Mouse (Mus musculus) layer of hippocampus, postnatal 36 days (tissue): ENCODE data around the gene Rbfox3. TPM values are rescaled to one million over a fixed set of nuclear protein-coding genes. Genes with fewer than 3 reads are reported as not detected.
A peak's percentile ranks its signal among the peaks of the same experiment; 100 is the strongest.
"Not testable (repeated sequence)": the region's sequence is repeated elsewhere in the genome, so short reads cannot be mapped to it uniquely, and the experiment has no call there.

Source experiments
- DNase-seq, 2 experiments: peaks; one replicate each; pipeline ENCODE4 v3.0.0; 2022
- total RNA-seq, 2 experiments: library from RNA; stranded (reverse); gene quantifications; 2 replicates each; pipeline ENCODE4 v1.2.3; 2021

The Rbfox3 gene
- total RNA-seq, 2 experiments from 2014 or later, result 266 to 269 TPM

DNA sequence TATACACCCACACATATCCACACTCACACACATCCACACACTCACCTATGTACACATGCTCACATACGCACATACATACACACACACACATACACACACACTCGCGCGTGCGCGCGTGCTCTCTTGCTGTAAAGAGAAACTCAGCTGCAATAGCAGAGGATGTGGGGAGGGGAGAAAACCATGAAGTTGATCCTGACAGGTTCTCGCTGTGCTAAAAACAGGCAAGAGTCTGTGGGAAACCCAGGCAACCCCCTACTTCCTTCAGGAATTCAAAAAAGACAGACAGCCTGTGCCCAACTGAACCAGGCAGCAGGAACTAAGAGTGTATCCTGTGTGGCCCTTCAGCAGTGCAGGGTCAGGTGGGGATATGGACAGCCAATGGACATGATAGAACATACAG lies 92.9 kb downstream of the Rbfox3 start:
- no peak for DNase-seq

- DNase-seq, result peak in 1 of 2 experiments; percentile 60
Measured at GRCm38 (mm10) chr11:118815118-118815517, 96.3 kb downstream of the Rbfox3 start.

- DNase-seq, result peak in 1 of 2 experiments; percentile 45
Measured at GRCm38 (mm10) chr11:118813942-118814341, 97.5 kb downstream of the Rbfox3 start.

- DNase-seq, result no peak
Measured at GRCm38 (mm10) chr11:118811404-118811803, 100.0 kb downstream of the Rbfox3 start.

- DNase-seq, result no peak
Measured at GRCm38 (mm10) chr11:118807511-118807910, 103.9 kb downstream of the Rbfox3 start.

DNA sequence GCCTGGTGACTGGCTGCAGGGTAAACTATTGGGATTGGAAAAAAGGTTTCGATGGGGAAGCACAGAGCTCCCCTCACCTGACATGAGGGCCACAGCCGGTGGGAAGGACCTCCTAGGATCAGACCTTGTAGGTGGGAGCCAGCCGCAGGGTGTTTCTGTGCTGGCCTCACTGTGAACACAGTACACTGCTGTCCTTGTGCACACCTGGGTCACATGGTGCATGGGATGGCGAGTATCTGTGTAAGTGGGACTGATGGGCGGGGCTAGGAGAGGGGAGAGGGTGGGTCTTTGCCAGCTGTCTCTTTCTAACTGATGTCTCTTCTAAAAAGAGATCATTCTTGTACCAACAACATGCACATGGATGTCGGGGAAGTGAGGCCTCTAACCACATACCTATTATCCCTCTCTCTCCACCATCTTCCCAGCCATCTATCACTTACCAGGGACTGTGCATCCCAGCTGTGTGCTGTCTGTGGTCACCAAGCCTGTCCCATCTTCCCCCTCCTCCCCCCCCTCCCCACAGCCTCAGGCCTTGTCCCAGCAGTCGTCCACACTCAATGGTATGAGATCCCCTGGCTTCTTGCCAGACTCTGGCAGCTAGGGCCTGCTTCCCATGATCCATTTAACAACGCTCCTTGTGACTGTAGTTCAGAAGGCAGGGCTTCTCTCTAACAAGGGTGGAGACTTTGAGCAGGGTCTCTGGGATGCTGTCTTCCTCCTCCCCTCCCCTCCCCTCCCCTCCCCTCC lies 116.4 kb downstream of the Rbfox3 start:
- DNase-seq, result no peak

- DNase-seq, result peak; percentile 83 to 84
Measured at GRCm38 (mm10) chr11:118793639-118794021, 117.8 kb downstream of the Rbfox3 start.

- DNase-seq, result no peak
Measured at GRCm38 (mm10) chr11:118792916-118793638, 118.3 kb downstream of the Rbfox3 start.

DNA sequence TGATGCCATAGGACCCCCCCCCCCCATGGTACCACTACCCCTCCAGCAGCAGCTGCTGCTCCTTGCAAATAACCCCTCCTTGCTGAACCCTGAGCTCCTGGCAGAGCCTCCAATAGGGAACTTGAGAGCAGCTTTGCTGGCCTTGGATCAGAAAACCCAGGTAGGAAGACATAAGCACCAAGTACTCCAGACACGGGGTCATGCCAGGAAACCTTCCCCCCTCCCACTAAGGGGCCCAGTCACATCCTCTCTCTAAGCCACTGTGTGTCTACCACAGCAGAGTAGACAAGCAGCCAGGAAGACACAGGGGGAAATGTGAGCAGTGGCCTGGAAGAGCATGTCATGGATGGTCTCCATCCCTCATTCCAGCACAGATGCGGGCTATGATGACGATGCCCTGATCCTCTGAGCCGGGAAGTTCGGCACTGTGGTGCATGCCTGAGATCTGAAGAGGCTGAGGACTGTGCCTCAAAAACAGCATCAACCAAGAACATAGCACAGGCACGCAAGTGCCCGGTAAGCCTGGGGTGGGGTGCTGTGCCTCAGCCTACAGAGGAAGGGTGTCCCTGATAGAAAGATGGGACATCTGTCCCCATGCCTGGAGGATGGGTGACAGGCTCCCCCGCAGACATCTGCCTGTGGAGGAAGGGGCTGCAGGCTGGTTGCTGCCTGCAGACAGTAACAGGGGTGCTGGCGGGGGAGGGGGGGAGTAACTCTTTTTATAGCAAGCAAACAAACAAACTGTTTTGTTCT lies 119.1 kb downstream of the Rbfox3 start:
- DNase-seq, result peak; percentile 71 to 83

DNA sequence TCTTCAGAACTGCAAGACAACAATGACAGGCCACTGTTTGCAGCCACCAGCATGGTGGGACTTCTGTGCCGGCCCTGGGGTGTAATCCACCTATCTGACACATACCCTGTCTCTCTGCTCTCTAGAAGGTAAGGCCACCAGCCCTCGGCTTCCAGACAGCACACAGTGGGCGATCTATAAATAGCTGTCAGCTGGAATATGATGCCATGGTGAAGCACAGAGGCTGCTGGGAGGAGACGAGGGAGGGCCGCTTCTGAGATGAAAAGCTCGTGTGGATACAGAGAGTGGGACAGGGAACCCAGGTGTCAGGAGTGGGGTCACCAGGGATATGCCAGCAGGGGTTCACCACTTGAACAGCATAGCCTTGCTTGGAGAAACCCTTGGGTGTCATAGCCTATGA lies 120.0 kb downstream of the Rbfox3 start:
- no peak for DNase-seq

DNA sequence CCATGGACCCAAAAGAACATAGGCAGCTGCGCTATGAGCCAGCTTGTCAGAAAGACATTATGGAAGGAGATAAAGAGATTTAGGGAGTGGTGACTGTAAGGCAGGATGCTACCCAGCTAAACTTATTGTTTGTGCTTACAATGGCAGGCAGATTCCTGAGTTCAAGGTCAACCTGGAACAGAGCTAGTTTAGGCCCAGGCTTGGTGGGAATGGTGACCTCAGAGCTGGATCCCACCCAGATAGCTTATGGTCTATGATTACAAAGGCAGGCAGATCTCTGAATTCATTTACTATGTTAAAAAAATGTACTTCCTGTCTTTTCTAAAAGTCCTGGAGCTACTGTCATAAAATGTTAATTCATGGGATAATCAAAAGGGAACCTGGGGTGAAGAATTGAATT lies 123.3 kb downstream of the Rbfox3 start:
- no peak for DNase-seq

DNA sequence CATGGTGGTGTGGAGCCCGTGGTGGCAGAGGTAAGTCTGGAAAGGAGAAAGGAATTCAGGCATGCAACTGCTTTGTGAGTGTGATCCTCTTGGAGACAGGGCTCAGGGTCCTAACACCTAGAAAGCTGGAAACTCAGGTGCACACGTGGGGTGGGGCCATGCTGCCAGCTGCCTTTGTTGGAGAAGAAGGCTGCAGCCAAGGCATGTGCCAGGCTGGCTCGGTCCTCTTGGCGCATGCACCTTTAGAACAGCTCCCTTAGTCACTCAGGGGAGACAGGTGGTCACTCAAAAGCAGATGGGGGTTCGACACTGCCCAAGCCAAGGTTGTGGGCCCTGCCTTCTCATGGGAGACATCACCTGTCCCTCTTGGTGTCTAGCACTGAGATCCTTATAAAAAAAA lies 128.7 kb downstream of the Rbfox3 start:
- DNase-seq, result no peak

- DNase-seq, result no peak
Measured at GRCm38 (mm10) chr11:118775753-118776152, 135.6 kb downstream of the Rbfox3 start.

DNA sequence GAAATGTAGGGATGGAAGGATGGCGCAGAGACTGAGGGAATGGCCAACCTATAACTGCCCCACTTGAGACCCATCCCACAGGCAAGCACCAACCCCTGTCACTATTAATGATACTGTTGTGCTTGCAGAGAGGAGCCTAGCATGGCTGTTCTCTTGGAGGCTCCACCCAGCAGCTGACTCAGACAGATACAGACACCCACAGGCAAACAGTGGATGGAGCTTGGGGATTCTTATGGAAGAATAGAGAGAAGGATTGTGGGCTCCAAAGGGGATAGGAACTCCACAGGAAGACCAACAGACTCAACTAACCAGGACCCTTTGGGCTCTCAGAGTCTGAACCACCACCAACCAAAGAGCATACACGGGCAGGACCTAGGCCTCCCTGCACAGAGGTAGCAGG lies 136.6 kb downstream of the Rbfox3 start:
- DNase-seq, result not testable (repeated sequence)

GRCm38 (mm10) chr11:118773076-118773583 lies 138.3 kb downstream of the Rbfox3 start:
- no peak for DNase-seq

DNA sequence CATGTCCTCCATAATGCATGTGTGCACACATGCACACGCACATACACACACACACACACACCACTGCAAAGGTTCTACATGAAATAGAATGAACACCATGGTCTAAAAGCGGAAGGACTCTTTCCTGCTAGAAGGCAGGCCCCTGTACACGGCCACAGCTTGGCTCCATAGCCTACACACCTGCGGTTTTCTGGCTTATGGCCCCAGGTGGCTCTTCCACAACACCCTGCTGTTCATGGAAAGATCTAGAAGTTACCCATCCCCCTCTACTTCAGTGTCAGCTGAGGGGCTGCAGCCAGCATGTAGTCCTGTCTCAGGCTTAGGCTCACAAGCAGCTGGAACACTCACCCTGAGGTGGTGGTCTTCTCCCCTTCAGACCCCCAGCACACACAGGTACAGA lies 140.0 kb downstream of the Rbfox3 start:
- DNase-seq, result no peak

DNA sequence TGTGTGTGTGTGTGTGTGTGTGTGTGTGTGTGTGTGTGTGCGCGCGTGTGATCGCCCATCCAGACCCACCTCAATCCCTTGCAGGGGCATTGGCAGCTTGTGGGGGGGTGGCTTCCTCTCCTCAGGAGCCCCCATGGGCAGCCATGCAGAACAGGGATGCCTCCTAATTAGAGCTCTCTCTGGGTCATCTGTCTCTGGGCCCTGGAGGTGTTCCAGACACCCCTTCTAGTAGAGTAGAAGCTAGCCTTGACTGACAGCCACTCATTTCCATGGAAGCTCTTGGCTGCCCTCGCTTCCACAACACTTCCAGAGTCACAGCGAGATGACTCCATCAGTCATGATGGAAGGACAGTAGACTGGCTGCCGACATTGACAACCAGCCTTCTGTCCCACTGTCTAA lies 140.6 kb downstream of the Rbfox3 start:
- DNase-seq, result no peak

- no peak for DNase-seq
Measured at GRCm38 (mm10) chr11:118769542-118769941, 141.9 kb downstream of the Rbfox3 start.

DNA sequence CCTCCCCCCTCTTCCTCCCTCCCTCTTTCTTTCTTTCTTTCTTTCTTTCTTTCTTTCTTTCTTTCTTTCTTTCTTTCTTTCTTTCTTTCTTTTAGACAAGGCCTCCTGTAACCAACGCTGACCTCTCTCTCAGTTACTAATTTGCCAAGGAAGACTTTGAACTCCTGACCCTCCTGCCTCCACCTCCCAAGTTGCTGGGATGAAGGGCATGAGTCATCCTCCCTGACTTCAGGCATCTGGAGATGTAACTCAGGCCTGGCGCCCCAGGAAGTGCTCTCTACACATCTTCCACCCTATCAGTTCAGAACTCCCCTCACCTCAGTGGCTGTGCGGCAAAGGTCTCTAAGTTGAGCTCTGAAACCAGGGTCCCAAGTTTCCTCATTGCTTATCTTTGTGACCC lies 143.0 kb downstream of the Rbfox3 start:
- no peak for DNase-seq

- DNase-seq, result no peak
Measured at GRCm38 (mm10) chr11:118767411-118767810, 144.0 kb downstream of the Rbfox3 start.

- no peak for DNase-seq
Measured at GRCm38 (mm10) chr11:118760296-118760988, 151.0 kb downstream of the Rbfox3 start.

- DNase-seq, result no peak
Measured at GRCm38 (mm10) chr11:118759228-118759627, 152.2 kb downstream of the Rbfox3 start.
